Mouse (Mus musculus) embryonic fibroblast, embryonic 13.5 days (primary cell): ENCODE data around the gene Il12b.

Experiments
- CTCF ChIP-seq: IDR thresholded peaks from 2 replicates; pipeline ENCODE4 v1.5.1; 2011; ENCODE audit warnings: mild to moderate bottlenecking, control low read depth, low read length, moderate library complexity, borderline replicate concordance; ENCODE audit not compliant: insufficient read depth
- POLR2A ChIP-seq: IDR thresholded peaks from 2 replicates; pipeline ENCODE4 v1.6.1; 2011; ENCODE audit warnings: low read depth, mild to moderate bottlenecking, control low read depth, low read length, moderate library complexity

DNA sequence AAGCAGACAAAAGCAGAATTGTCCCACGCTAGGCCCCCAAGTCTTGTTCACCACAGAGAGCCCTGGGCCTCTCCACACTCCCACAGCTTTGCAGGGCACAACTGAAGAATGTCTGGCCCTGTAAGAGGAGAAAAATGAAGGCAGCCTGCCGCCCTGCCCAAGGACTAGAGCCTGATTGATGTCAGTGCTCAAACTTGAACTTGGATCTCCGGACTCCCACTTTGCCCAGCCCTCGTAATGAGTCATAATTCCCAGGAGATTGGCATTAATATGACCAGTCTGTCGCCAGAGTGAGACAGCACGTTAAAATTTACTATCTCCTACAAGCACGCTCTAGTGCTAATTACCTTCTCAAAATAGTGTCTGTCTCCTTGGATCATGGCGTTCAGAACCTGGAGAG is 25.1 kb downstream of the Il12b start:
- TF ChIP-seq CTCF (no peak), POLR2A (no peak)
